ENCODE assay signal across 8 mouse cellular contexts in genomic region chr7:28208396-28208987, GRCm38 (mm10). TPM values are rescaled to one million over a fixed set of nuclear protein-coding genes. Genes with fewer than 3 reads are reported as not detected.
DNase-seq lines count a peak whose midpoint lies in the region; ATAC-seq and TF ChIP-seq lines count a peak whose summit lies in the region.

No protein-coding gene starts in this region.

- no peak for TF ChIP-seq EP300 in liver, embryonic 14.5 days (IDR thresholded peaks at IDR 0.05; ENCODE audit: low read depth)

- H3K27me3 ChIP-seq in cerebellum, adult 2 months (ENCODE audit: control insufficient read depth, insufficient read depth, low read length), result no peaks in the 10 kb centered on the region
- H3K27me3 ChIP-seq in thymus, adult 2 months (ENCODE audit: control insufficient read depth, insufficient read depth, low read length), result no peaks in the 10 kb centered on the region
- H3K27me3 ChIP-seq in liver, embryonic 14.5 days (ENCODE audit: control insufficient read depth, insufficient read depth, low read length), result no peaks in the 10 kb centered on the region

- TF ChIP-seq POLR2A in cerebellum, adult 2 months (IDR thresholded peaks at IDR 0.05; ENCODE audit: borderline replicate concordance, insufficient read depth, low read length), result no peak
- TF ChIP-seq POLR2A in thymus, adult 2 months (IDR thresholded peaks at IDR 0.05; ENCODE audit: control insufficient read depth, extremely low read depth, insufficient read depth, low read length, poor library complexity), result no peak

- ATAC-seq in liver, embryonic 14.5 days (ENCODE audit: insufficient read depth), result no peak

- no peaks in the 10 kb centered on the region for H3K9me3 ChIP-seq in liver, embryonic 14.5 days (ENCODE audit: control insufficient read depth, low read length)

- DNase-seq in cerebellum, adult 2 months, result no peak
- DNase-seq in cerebellum, adult 8-10 months, result no peak
- no peak for DNase-seq in thymus, adult 2 months
- no peak for DNase-seq in thymus, postnatal 36 days
- no peak for DNase-seq in liver, embryonic 14.5 days (ENCODE audit: low read depth in 3 of 3, low spot score in 3 of 3)
- DNase-seq in urinary bladder, postnatal 4 days (ENCODE audit: low spot score in 2 of 2), result no peak
- no peak for DNase-seq in cerebellum, adult 18-20 months
- no peak for DNase-seq in thymus, postnatal 14 days

- H3K9ac ChIP-seq in liver, embryonic 14.5 days (replicated peaks), result no peak overlapping the region

- peak overlapping the region; percentile 29 for H3K4me2 ChIP-seq in liver, embryonic 14.5 days (ENCODE audit: low read depth)

- no peaks in the 10 kb centered on the region for H3K4me1 ChIP-seq in cerebellum, adult 2 months (ENCODE audit: control insufficient read depth, insufficient read depth, low read length)
- peaks cover 3% of the 10 kb centered on the region; the same call in 1 of the 2 replicates for H3K4me1 ChIP-seq in thymus, adult 2 months (replicated peaks; ENCODE audit: control insufficient read depth, insufficient read depth, low read length)
- peaks cover 0 to 7% of the 10 kb centered on the region in 2 experiments; a peak in 2 of 4 replicates for H3K4me1 ChIP-seq in liver, embryonic 14.5 days (replicated peaks; ENCODE audit: control insufficient read depth in 2 of 2, insufficient read depth in 2 of 2, low read length in 1 of 2)

- no peaks in the 10 kb centered on the region for H3K36me3 ChIP-seq in thymus, adult 2 months (ENCODE audit: control insufficient read depth, insufficient read depth, low read length)
- H3K36me3 ChIP-seq in liver, embryonic 14.5 days (replicated peaks; ENCODE audit: control insufficient read depth, insufficient read depth, low read depth), result no peaks in the 10 kb centered on the region

- 33% methylated on average over 12 of the region's 12 CpGs for WGBS in cerebellum, adult 2 months
- WGBS in thymus, adult 2 months, result 23% methylated on average over 12 of the region's 12 CpGs
- WGBS in liver, embryonic 14.5 days (ENCODE audit: insufficient replicate concordance), result 21% methylated on average over 12 of the region's 12 CpGs

- no peak for TF ChIP-seq CTCF in cerebellum, adult 2 months (IDR thresholded peaks at IDR 0.05; ENCODE audit: borderline replicate concordance, insufficient read depth, low read depth, low read length)
- no peak for TF ChIP-seq CTCF in thymus, adult 2 months (IDR thresholded peaks at IDR 0.05; ENCODE audit: borderline replicate concordance, control insufficient read depth, extremely low read depth, insufficient read depth, low read length, poor library complexity)
- no peak for TF ChIP-seq CTCF in liver, embryonic 14.5 days (IDR thresholded peaks at IDR 0.05; ENCODE audit: low read depth)

- H3K27ac ChIP-seq in cerebellum, adult 2 months (ENCODE audit: insufficient read depth, low read length), result no peak overlapping the region
- peak overlapping the region; percentile 14; the same call in 1 of the 2 replicates for H3K27ac ChIP-seq in thymus, adult 2 months (ENCODE audit: control insufficient read depth, insufficient read depth, low read length)
- H3K27ac ChIP-seq in liver, embryonic 14.5 days, result no peak overlapping the region

- H3K4me3 ChIP-seq in cerebellum, adult 2 months (replicated peaks; ENCODE audit: insufficient read depth, low read depth, low read length), result peak overlapping the region; percentile 89
- H3K4me3 ChIP-seq in thymus, adult 2 months (ENCODE audit: control insufficient read depth, insufficient read depth, low read length), result peak overlapping the region; percentile 37
- peak overlapping the region in 1 of 2 experiments; percentile 41; a peak in 1 of 4 replicates for H3K4me3 ChIP-seq in liver, embryonic 14.5 days (ENCODE audit: insufficient read depth in 1 of 2, low read depth in 2 of 2, low read length in 2 of 2)

RNA-seq across cellular contexts. Expression of gene Dyrk1b, which starts 29.2 kb away (rescaled TPM):
- polyA plus RNA-seq in cerebellum, adult 2 months (2012; rRNA removed), result 27.3 and 29.6 TPM in 2 replicates
- polyA plus RNA-seq in thymus, adult 2 months (2012; rRNA removed), result 126 and 145 TPM in 2 replicates
- 2.7 and 3.6 TPM in 2 replicates for polyA plus RNA-seq in liver, embryonic 14.5 days (2012; rRNA removed)
- polyA plus RNA-seq in liver, embryonic 14.5 days (2014; fragmentation: Nextera tagmentation; extraction: Ambion mirVana), result 1.9 and 2.5 TPM in 2 replicates

RNA-seq across cellular contexts. Expression of gene Fbl, which starts 39.0 kb away (rescaled TPM):
- 67.0 and 72.8 TPM in 2 replicates for polyA plus RNA-seq in cerebellum, adult 2 months (2012; rRNA removed)
- polyA plus RNA-seq in thymus, adult 2 months (2012; rRNA removed), result 72.4 and 91.4 TPM in 2 replicates
- polyA plus RNA-seq in liver, embryonic 14.5 days (2012; rRNA removed), result 135 and 219 TPM in 2 replicates
- 24.4 and 29.7 TPM in 2 replicates for polyA plus RNA-seq in liver, embryonic 14.5 days (2014; fragmentation: Nextera tagmentation; extraction: Ambion mirVana)

RNA-seq across cellular contexts. Expression of gene Eid2, which starts 59.2 kb away (rescaled TPM):
- 44.2 and 44.4 TPM in 2 replicates for polyA plus RNA-seq in cerebellum, adult 2 months (2012; rRNA removed)
- polyA plus RNA-seq in thymus, adult 2 months (2012; rRNA removed), result 4.6 and 5.8 TPM in 2 replicates
- polyA plus RNA-seq in liver, embryonic 14.5 days (2012; rRNA removed), result 1.3 and 2.3 TPM in 2 replicates
- polyA plus RNA-seq in liver, embryonic 14.5 days (2014; fragmentation: Nextera tagmentation; extraction: Ambion mirVana), result 0.38 and 1.1 TPM in 2 replicates
